Mouse (Mus musculus): Measurements from ENCODE around the gene Kcnf1.

- TF ChIP-seq POLR2A (IDR thresholded peaks at IDR 0.05; ENCODE audit: extremely low read depth, insufficient read depth, low read length) (no peak), CTCF (IDR thresholded peaks at IDR 0.05; ENCODE audit: extremely low read depth, insufficient read depth, low read length) (no peak)
These were observed 44.4 kb downstream of the Kcnf1 start for GRCm38 (mm10) chr12:17132243-17132642.
